Mouse (Mus musculus): ENCODE measurements around the gene H6pd.
A peak's percentile ranks its signal among the peaks of the same experiment; 100 is the strongest.

The H6pd gene

GRCm38 (mm10) chr4:149975291-149975690, 33.5 kb downstream of the H6pd start:
- no peak for DNase-seq (ENCODE audit: low spot score)

GRCm38 (mm10) chr4:149971393-149971792, 37.4 kb downstream of the H6pd start:
- DNase-seq (ENCODE audit: low spot score), result no peak

DNA sequence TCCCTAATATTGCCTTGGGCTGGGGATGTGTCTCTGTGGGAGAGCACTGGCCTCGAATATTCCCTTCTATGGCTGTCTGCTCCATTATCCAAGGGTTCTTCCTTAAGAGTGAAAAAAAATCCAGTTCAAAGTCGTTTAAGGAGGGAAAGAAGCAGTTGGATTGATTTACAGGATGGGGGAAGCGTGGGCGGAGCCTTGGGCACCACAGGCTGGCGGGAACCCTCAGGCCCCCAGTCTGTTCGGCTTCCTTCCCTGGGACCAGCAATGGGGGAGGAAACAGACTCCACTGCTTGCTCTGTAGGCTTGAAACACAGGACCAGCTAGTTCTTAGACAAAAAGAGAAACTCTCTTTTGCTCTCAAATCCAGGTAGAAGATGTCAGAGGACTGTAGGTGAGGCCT, 40.3 kb downstream of the H6pd start:
- DNase-seq (ENCODE audit: low spot score), result no peak

- no peak for DNase-seq (ENCODE audit: low spot score)
These were observed 41.9 kb downstream of the H6pd start for GRCm38 (mm10) chr4:149966963-149967362.

DNA sequence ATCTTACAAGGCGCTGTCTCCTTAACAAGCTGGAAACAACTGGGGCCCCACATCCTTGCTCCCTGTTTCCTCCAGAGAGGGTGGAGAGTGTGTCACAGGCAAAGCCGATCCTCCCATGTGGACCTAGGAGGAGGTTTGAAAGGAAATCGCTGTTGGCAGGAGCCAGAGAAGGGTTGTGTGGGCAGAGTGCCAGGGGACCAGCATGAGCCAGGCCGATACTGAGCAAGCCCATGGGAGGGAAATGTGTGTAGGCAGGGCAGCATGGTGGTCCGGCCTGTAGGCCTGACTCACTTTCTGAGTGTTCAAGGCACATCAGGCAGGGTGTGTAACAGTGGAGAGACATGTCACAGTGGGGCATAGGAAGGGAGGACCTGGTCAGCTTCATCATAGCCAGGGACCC, 42.6 kb downstream of the H6pd start:
- DNase-seq (ENCODE audit: low spot score), result no peak

DNA sequence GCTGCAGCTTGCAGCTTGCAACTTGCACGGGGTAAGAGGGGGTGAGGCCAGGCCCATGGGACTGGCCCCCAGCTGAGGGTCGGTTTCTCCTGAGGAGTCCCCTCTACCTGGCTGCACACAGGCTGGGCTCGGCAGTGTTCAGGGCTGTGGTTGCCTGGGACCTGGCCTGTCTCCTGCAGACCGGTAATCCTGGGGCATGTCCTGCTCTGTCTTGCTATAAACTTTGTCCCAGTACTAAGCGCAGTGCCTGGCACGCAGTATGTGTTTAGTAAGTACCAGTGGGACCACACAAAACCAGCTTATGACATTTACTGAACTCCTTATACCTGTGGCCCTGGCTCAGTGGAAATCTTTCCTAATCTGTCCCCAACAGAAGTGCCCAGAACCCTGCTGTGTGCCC, 43.2 kb downstream of the H6pd start:
- no peak for DNase-seq (ENCODE audit: low spot score)

- DNase-seq (ENCODE audit: low spot score), result no peak
These were observed 43.6 kb downstream of the H6pd start for GRCm38 (mm10) chr4:149965242-149965641.

- peak; percentile 43 for DNase-seq (ENCODE audit: low spot score)
These were observed 44.1 kb downstream of the H6pd start for GRCm38 (mm10) chr4:149964770-149965169.

- DNase-seq (ENCODE audit: low spot score), result no peak
These were observed 44.5 kb downstream of the H6pd start for GRCm38 (mm10) chr4:149964285-149964684.

GRCm38 (mm10) chr4:149960391-149960790, 48.4 kb downstream of the H6pd start:
- DNase-seq (ENCODE audit: low spot score), result no peak

- DNase-seq (ENCODE audit: low spot score), result no peak
These were observed 49.0 kb downstream of the H6pd start for GRCm38 (mm10) chr4:149959816-149960215.

GRCm38 (mm10) chr4:149958566-149958965, 50.3 kb downstream of the H6pd start:
- DNase-seq (ENCODE audit: low spot score), result peak; percentile 91

DNA sequence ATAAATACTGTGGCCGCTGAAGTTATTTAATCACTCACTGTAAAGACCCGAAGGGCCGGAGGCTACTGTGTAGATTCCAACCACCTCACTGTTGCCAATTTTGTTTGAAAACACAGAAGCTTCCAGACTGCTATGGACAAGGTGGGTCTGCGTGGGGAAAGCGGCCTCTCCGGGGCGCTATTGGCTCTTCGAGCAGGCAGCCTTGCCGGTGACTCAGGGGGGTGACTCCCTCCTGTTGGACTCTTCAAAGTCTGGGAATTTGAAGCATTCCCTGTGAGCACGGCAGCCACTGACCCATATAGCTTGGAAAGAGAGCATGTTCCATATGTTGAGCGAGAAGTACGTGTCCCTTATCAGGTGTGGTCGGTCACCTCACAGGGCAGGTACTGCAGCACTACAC, 52.8 kb downstream of the H6pd start:
- no peak for DNase-seq (ENCODE audit: low spot score)

GRCm38 (mm10) chr4:149955631-149956030, 53.2 kb downstream of the H6pd start:
- no peak for DNase-seq (ENCODE audit: low spot score)

GRCm38 (mm10) chr4:149954893-149955439, 53.9 kb downstream of the H6pd start, which contains the start of gene Spsb1:
TSS of gene Spsb1 (minus strand) at chr4:149955043.
- DNase-seq (ENCODE audit: low spot score), result peak; percentile 97

DNA sequence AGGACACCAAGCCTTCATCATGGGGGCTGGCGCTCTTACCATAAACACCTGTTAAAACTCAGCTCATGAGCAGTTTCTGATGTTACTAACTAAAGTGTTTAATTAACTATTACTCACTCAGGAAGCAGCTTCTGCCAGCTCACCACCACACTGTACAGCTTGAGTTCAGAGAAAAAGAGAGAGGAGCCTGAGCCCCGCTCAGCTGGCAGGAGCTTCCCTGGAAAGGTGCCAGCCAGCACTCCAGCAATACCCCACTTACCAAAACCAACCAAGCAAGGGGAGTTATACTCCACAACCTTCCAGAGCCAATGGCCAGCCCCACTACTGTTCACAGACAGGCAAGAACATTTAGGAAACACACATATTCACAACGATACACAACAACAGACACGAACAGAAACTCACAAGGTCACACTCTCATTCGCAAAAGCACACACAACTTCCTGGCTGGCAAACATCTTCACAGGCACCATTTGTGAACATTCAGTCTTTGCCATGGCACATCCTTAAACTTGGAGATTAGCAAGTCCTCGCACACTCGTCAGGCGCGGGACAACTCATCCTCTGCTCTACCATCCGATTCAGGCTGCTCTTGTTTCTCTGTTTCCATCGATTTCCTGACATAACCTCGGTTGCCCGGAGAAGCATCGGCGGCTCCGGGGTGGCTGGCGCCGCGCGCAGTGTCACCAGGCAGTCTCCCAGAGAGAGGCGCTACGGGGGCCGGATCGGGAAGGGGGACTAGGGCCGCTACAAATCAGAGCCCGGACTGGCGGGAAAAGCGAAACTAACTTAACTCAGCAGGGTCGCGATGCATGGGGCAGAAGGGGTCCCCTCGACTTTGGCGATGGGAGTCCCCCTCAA, 55.0 kb downstream of the H6pd start:
- peak; percentile 59 for DNase-seq (ENCODE audit: low spot score)

DNA sequence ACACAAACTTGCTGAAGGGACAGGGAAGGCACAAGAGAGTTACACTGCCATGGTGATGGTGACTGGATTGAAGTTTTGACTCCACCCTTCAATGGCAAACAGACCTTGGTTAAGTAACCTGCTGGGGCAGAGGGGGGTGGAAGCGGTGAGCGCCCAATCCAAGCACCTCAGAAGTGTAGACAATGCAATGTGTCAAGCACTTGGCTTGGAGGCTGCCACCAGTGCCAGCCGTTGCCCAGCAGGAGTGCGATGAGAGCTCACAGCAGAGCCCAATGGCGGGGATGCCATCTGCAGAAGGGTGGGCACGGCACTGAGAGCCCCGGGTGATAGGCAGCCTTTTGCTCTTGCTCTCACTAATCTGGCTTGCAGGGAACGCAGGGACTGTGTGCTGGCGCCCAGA, 56.6 kb downstream of the H6pd start:
- DNase-seq (ENCODE audit: low spot score), result no peak

- no peak for DNase-seq (ENCODE audit: low spot score)
These were observed 57.6 kb downstream of the H6pd start for GRCm38 (mm10) chr4:149951201-149951600.

- no peak for DNase-seq (ENCODE audit: low spot score)
These were observed 59.1 kb downstream of the H6pd start for GRCm38 (mm10) chr4:149949691-149950090.

DNA sequence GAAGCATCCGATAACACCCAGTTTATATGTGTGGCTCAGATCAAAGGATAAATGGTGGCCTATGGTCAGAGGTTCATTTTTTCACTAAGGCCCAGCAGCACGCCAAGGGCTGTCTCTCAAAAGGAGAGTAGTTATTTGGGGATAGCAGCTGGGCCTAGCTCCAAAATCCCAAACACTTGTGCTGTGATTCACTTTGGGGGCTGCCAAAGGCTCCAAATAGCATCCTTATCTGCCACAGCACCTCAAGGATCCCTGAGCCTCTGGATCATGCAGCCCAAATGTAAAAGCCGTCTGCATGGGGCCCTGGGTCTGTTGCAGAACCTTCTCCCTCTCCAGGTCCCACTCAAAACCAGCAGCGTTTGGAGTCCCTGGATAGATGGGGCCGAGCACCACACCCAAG, 60.7 kb downstream of the H6pd start:
- no peak for DNase-seq (ENCODE audit: low spot score)

- DNase-seq (ENCODE audit: low spot score), result no peak
These were observed 61.4 kb downstream of the H6pd start for GRCm38 (mm10) chr4:149947396-149947795.

GRCm38 (mm10) chr4:149945194-149945593, 63.6 kb downstream of the H6pd start:
- peak; percentile 49 for DNase-seq (ENCODE audit: low spot score)

GRCm38 (mm10) chr4:149944214-149944613, 64.6 kb downstream of the H6pd start:
- DNase-seq (ENCODE audit: low spot score), result peak; percentile 39

Data from embryo, embryonic 10 days (tissue).